7 mouse cellular contexts compared by ENCODE assay signal in genomic region chr6:90450179-90450578, GRCm38 (mm10). TPM values are rescaled to one million over a fixed set of nuclear protein-coding genes. Genes with fewer than 3 reads are reported as not detected.
A peak's percentile ranks its signal among the peaks of the same experiment; 100 is the strongest.
DNase-seq lines count a peak whose midpoint lies in the region; TF ChIP-seq lines count a peak whose summit lies in the region.

No protein-coding gene starts in this region.

- H3K4me3 ChIP-seq in lung, adult 2 months (replicated peaks; ENCODE audit: extremely low read depth, low read depth, low read length) = no peak overlapping the region
- no peak overlapping the region for H3K4me3 ChIP-seq in small intestine, adult 2 months (ENCODE audit: low read depth, low read length)

- DNase-seq in 416B (ENCODE audit: low read depth) (peak; percentile 61), ES-CJ7 (ENCODE audit: low read depth, low spot score) (peak; percentile 87)
- peak; percentile 84 for DNase-seq in cerebellum, adult 8-10 months
- DNase-seq in gastrocnemius, postnatal 25 days = peak; percentile 75
- peak; percentile 92 for DNase-seq in kidney, postnatal 14 days
- peak; percentile 87 for DNase-seq in lung, adult 2 months

- H3K27ac ChIP-seq in small intestine, adult 2 months (ENCODE audit: insufficient read depth, low read depth, low read length) = peak overlapping the region; percentile 71

- peak; percentile 94 for TF ChIP-seq CTCF in lung, adult 2 months (IDR thresholded peaks at IDR 0.05; ENCODE audit: insufficient read depth, low read length)
- TF ChIP-seq CTCF in small intestine, adult 2 months (IDR thresholded peaks at IDR 0.05; ENCODE audit: extremely low read depth, insufficient read length, insufficient replicate concordance, low read depth, low read length) = peak; percentile 80; the same call in 1 of the 2 replicates

- WGBS in lung, adult 2 months = 13% methylated on average over 7 of the region's 7 CpGs
- whole genome bisulfite sequencing in small intestine, adult 2 months = 15% methylated on average over 7 of the region's 7 CpGs

- no peaks in the 10 kb centered on the region for H3K27me3 ChIP-seq in small intestine, adult 2 months (ENCODE audit: control insufficient read depth, insufficient read depth, low read length)

- TF ChIP-seq POLR2A in lung, adult 2 months (IDR thresholded peaks at IDR 0.05; ENCODE audit: borderline replicate concordance, extremely low read depth, low read depth, low read length) = no peak
- TF ChIP-seq POLR2A in small intestine, adult 2 months (IDR thresholded peaks at IDR 0.05; ENCODE audit: low read depth, low read length) = no peak

- H3K4me1 ChIP-seq in lung, adult 2 months (ENCODE audit: control insufficient read depth, insufficient read depth, low read length) = no peaks in the 10 kb centered on the region
- peaks cover 9% of the 10 kb centered on the region; the same call in 1 of the 2 replicates for H3K4me1 ChIP-seq in small intestine, adult 2 months (ENCODE audit: control insufficient read depth, insufficient read depth, insufficient read length, low read length)

- no peaks in the 10 kb centered on the region for H3K36me3 ChIP-seq in small intestine, adult 2 months (ENCODE audit: control insufficient read depth, insufficient read depth, low read length)

RNA-seq across cellular contexts. Expression of gene Klf15, which starts 12.2 kb away (rescaled TPM):
- total RNA-seq in gastrocnemius, postnatal 25 days (2021) = 10 to 100 TPM; 29.8 to 33.3 TPM
- 55.7 and 145 TPM in 2 replicates for polyA plus RNA-seq in lung, adult 2 months (2012; rRNA removed)
- polyA plus RNA-seq in small intestine, adult 2 months (2012; rRNA removed) = 15.0 and 15.1 TPM in 2 replicates

RNA-seq across cellular contexts. Expression of gene Cfap100, which starts 21.6 kb away (rescaled TPM):
- total RNA-seq in gastrocnemius, postnatal 25 days (2021) = 1 to 10 TPM; 1.0 to 1.1 TPM
- polyA plus RNA-seq in lung, adult 2 months (2012; rRNA removed) = 5.6 and 8.0 TPM in 2 replicates
- not detected in 2 replicates for polyA plus RNA-seq in small intestine, adult 2 months (2012; rRNA removed)

RNA-seq across cellular contexts. Expression of gene Aldh1l1, which starts 36.0 kb away (rescaled TPM):
- 1 to 10 TPM; 5.0 to 7.6 TPM for total RNA-seq in gastrocnemius, postnatal 25 days (2021)
- polyA plus RNA-seq in lung, adult 2 months (2012; rRNA removed) = 14.7 and 17.9 TPM in 2 replicates
- 20.5 and 53.6 TPM in 2 replicates for polyA plus RNA-seq in small intestine, adult 2 months (2012; rRNA removed)
